Mouse (Mus musculus): ENCODE results near the gene Rora. TPM values are rescaled to one million over a fixed set of nuclear protein-coding genes. Genes with fewer than 3 reads are reported as not detected.

The Rora gene
- polyA plus RNA-seq, 1 experiment = 0.86 TPM

GRCm38 (mm10) chr9:69367055-69367454 lies 713.5 kb downstream of the Rora start:
- Histone ChIP-seq H3K4me2 (ENCODE audit: low read depth) (no peak overlapping the region), H3K79me2 (ENCODE audit: control insufficient read depth, insufficient read depth) (no peaks in the 10 kb centered on the region), H3K36me3 (ENCODE audit: control insufficient read depth, insufficient read depth) (peaks cover 7% of the 10 kb centered on the region), H3ac (ENCODE audit: control insufficient read depth, insufficient read length) (no peak overlapping the region), H3K27me3 (ENCODE audit: control insufficient read depth, insufficient read depth, insufficient read length) (no peaks in the 10 kb centered on the region), H3K4me3 (no peak overlapping the region)
- no peak for TF ChIP-seq REST (IDR thresholded peaks at IDR 0.05; ENCODE audit: insufficient read depth, insufficient read length)
- no peak for TF ChIP-seq TCF3 (IDR thresholded peaks at IDR 0.05; ENCODE audit: insufficient read length, low read depth)
- no peak for TF ChIP-seq MYOG (IDR thresholded peaks at IDR 0.05; ENCODE audit: control insufficient read depth in 1 of 3, insufficient read depth in 1 of 3, insufficient read length in 2 of 3, low read depth in 2 of 3)
- no peak for TF ChIP-seq TCF12 (IDR thresholded peaks at IDR 0.05; ENCODE audit: insufficient read depth, poor library complexity, severe bottlenecking)
- TF ChIP-seq CEBPB (IDR thresholded peaks at IDR 0.05; ENCODE audit: insufficient read depth, poor library complexity, severe bottlenecking) = no peak
- TF ChIP-seq SRF (IDR thresholded peaks at IDR 0.05; ENCODE audit: control insufficient read depth, insufficient read length, low read depth) = no peak
- TF ChIP-seq MAX (IDR thresholded peaks at IDR 0.05; ENCODE audit: low read depth) = no peak
- TF ChIP-seq POLR2AphosphoS2 (IDR thresholded peaks at IDR 0.05; ENCODE audit: insufficient read length, low read depth) = no peak

DNA sequence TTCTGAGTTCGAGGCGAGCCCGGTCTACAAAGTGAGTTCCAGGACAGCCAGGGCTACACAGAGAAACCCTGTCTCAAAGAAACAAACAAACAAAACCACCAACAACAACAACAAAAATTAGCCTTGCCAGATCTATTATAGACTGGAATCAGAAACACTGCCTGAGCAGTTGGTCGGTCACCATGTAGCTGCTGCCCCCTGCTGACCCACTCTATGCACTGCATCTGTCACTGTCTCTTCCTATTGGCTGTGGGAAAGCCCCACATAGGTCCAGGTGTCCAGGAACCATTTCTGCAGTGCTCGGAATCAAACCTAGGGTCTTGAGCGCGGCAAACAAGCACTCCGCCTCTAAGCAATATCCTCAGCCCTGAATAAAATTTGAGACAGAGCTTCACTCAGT lies 714.5 kb downstream of the Rora start:
- H3ac ChIP-seq (ENCODE audit: control insufficient read depth, insufficient read length) = no peak overlapping the region
- H3K36me3 ChIP-seq (ENCODE audit: control insufficient read depth, insufficient read depth) = peaks cover 7% of the 10 kb centered on the region
- H3K4me2 ChIP-seq (ENCODE audit: low read depth) = no peak overlapping the region
- H3K27me3 ChIP-seq (ENCODE audit: control insufficient read depth, insufficient read depth, insufficient read length) = no peaks in the 10 kb centered on the region
- no peaks in the 10 kb centered on the region for H3K79me2 ChIP-seq (ENCODE audit: control insufficient read depth, insufficient read depth)
- TF ChIP-seq TCF12 (IDR thresholded peaks at IDR 0.05; ENCODE audit: insufficient read depth, poor library complexity, severe bottlenecking) (no peak), CEBPB (IDR thresholded peaks at IDR 0.05; ENCODE audit: insufficient read depth, poor library complexity, severe bottlenecking) (no peak), TCF3 (IDR thresholded peaks at IDR 0.05; ENCODE audit: insufficient read length, low read depth) (no peak), REST (IDR thresholded peaks at IDR 0.05; ENCODE audit: insufficient read depth, insufficient read length) (no peak), MYOD1 (IDR thresholded peaks at IDR 0.05; ENCODE audit: control insufficient read depth in 1 of 3, insufficient read length in 2 of 3, low read depth in 2 of 3) (no peak), SRF (IDR thresholded peaks at IDR 0.05; ENCODE audit: control insufficient read depth, insufficient read length, low read depth) (no peak), E2F4 (IDR thresholded peaks at IDR 0.05; ENCODE audit: insufficient read depth) (no peak), POLR2AphosphoS2 (IDR thresholded peaks at IDR 0.05; ENCODE audit: insufficient read length, low read depth) (no peak), MYOG (IDR thresholded peaks at IDR 0.05; ENCODE audit: control insufficient read depth in 1 of 3, insufficient read depth in 1 of 3, insufficient read length in 2 of 3, low read depth in 2 of 3) (no peak)
- H3K4me3 ChIP-seq = no peak overlapping the region

DNA sequence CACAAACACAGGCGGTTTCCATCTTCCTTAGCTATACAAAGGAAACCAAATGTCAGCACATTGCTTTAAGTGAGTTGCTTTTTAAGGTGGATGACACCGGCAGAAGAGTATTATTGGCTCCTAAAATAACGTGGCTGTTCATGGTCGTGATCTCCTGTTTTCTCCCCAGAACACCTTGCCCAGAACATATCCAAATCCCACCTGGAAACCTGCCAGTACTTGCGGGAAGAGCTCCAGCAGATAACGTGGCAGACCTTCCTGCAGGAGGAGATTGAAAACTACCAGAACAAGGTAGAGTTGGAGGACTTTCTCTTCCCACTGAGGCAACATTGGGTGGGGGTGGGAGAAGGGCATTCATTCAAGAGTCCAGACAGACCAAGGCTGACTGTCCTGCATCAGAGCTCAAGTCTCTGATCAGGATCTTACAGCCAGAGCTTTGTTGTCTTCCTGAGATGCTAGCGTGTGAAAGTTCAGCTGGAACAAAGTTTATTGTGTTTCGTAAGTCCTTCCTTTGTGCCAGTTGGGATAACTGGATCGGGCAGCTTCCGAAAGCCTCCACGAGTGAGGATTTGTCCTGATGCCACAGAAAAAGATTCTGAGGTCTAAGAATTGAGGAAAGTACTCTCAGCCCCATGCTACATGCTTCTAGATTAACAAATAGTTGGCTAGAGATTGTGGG lies 717.6 kb downstream of the Rora start:
- Histone ChIP-seq H3K4me2 (ENCODE audit: low read depth) (no peak overlapping the region), H3ac (ENCODE audit: control insufficient read depth, insufficient read length) (no peak overlapping the region), H3K4me3 (no peak overlapping the region), H3K36me3 (ENCODE audit: control insufficient read depth, insufficient read depth) (peaks cover 7% of the 10 kb centered on the region), H3K27me3 (ENCODE audit: control insufficient read depth, insufficient read depth, insufficient read length) (no peaks in the 10 kb centered on the region), H3K79me2 (ENCODE audit: control insufficient read depth, insufficient read depth) (no peaks in the 10 kb centered on the region)
- TF ChIP-seq MYOG (IDR thresholded peaks at IDR 0.05; ENCODE audit: control insufficient read depth in 1 of 3, insufficient read depth in 1 of 3, insufficient read length in 2 of 3, low read depth in 2 of 3) = no peak
- no peak for TF ChIP-seq CEBPB (IDR thresholded peaks at IDR 0.05; ENCODE audit: insufficient read depth, poor library complexity, severe bottlenecking)
- TF ChIP-seq TCF3 (IDR thresholded peaks at IDR 0.05; ENCODE audit: insufficient read length, low read depth) = no peak
- no peak for TF ChIP-seq TCF12 (IDR thresholded peaks at IDR 0.05; ENCODE audit: insufficient read depth, poor library complexity, severe bottlenecking)
- no peak for TF ChIP-seq SRF (IDR thresholded peaks at IDR 0.05; ENCODE audit: control insufficient read depth, insufficient read length, low read depth)
- no peak for TF ChIP-seq MYOD1 (IDR thresholded peaks at IDR 0.05; ENCODE audit: control insufficient read depth in 1 of 3, insufficient read length in 2 of 3, low read depth in 2 of 3)
- TF ChIP-seq POLR2AphosphoS2 (IDR thresholded peaks at IDR 0.05; ENCODE audit: insufficient read length, low read depth) = no peak
- TF ChIP-seq MAX (IDR thresholded peaks at IDR 0.05; ENCODE audit: low read depth) = no peak
- no peak for TF ChIP-seq POLR2A (IDR thresholded peaks at IDR 0.05; ENCODE audit: insufficient read length, low read depth)

DNA sequence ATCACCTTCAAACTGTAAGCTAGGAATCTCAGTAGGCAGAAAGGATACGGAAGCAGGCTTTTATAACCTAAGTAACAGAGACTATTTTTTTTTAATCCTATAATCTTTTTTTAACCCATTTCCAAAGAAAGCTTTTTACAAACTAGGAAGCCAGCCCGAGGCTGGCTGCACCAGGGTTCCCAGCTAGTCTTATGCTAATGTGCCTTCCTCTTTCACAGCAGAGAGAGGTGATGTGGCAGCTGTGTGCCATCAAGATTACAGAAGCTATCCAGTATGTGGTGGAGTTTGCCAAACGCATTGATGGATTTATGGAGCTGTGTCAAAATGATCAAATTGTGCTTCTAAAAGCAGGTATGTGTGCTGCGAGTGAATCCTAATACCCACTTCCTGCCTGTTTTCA lies 719.3 kb downstream of the Rora start:
- Histone ChIP-seq H3K4me2 (ENCODE audit: low read depth) (no peak overlapping the region), H3K27me3 (ENCODE audit: control insufficient read depth, insufficient read depth, insufficient read length) (no peaks in the 10 kb centered on the region), H3K36me3 (ENCODE audit: control insufficient read depth, insufficient read depth) (peaks cover 7% of the 10 kb centered on the region), H3K79me2 (ENCODE audit: control insufficient read depth, insufficient read depth) (no peaks in the 10 kb centered on the region), H3ac (ENCODE audit: control insufficient read depth, insufficient read length) (no peak overlapping the region), H3K4me3 (no peak overlapping the region)
- TF ChIP-seq SRF (IDR thresholded peaks at IDR 0.05; ENCODE audit: control insufficient read depth, insufficient read length, low read depth) = no peak
- no peak for TF ChIP-seq POLR2A (IDR thresholded peaks at IDR 0.05; ENCODE audit: insufficient read length, low read depth)
- TF ChIP-seq MYOD1 (IDR thresholded peaks at IDR 0.05; ENCODE audit: control insufficient read depth in 1 of 3, insufficient read length in 2 of 3, low read depth in 2 of 3) = no peak
- no peak for TF ChIP-seq TCF3 (IDR thresholded peaks at IDR 0.05; ENCODE audit: insufficient read length, low read depth)
- TF ChIP-seq REST (IDR thresholded peaks at IDR 0.05; ENCODE audit: insufficient read depth, insufficient read length) = no peak
- no peak for TF ChIP-seq CEBPB (IDR thresholded peaks at IDR 0.05; ENCODE audit: insufficient read depth, poor library complexity, severe bottlenecking)
- no peak for TF ChIP-seq MYOG (IDR thresholded peaks at IDR 0.05; ENCODE audit: control insufficient read depth in 1 of 3, insufficient read depth in 1 of 3, insufficient read length in 2 of 3, low read depth in 2 of 3)

GRCm38 (mm10) chr9:69376982-69377653 lies 723.5 kb downstream of the Rora start:
- TF ChIP-seq USF1 (IDR thresholded peaks at IDR 0.05; ENCODE audit: low read depth) = no peak
- no peak for TF ChIP-seq TCF3 (IDR thresholded peaks at IDR 0.05; ENCODE audit: insufficient read length, low read depth)
- TF ChIP-seq REST (IDR thresholded peaks at IDR 0.05; ENCODE audit: insufficient read depth, insufficient read length) = no peak
- no peak for TF ChIP-seq POLR2A (IDR thresholded peaks at IDR 0.05; ENCODE audit: insufficient read length, low read depth)
- H3K4me3 ChIP-seq = no peak overlapping the region
- no peak overlapping the region for H3K4me2 ChIP-seq (ENCODE audit: low read depth)
- no peaks in the 10 kb centered on the region for H3K27me3 ChIP-seq (ENCODE audit: control insufficient read depth, insufficient read depth, insufficient read length)
- no peaks in the 10 kb centered on the region for H3K79me2 ChIP-seq (ENCODE audit: control insufficient read depth, insufficient read depth)
- no peaks in the 10 kb centered on the region for H3K36me3 ChIP-seq (ENCODE audit: control insufficient read depth, insufficient read depth)
- no peak overlapping the region for H3ac ChIP-seq (ENCODE audit: control insufficient read depth, insufficient read length)
